Mouse (Mus musculus): Measurements from ENCODE around the gene Elmod3. TPM values are rescaled to one million over a fixed set of nuclear protein-coding genes. Genes with fewer than 3 reads are reported as not detected.

Elmod3 gene
- polyA plus RNA-seq, 1 experiment, result 5.1 TPM

GRCm38 (mm10) chr6:72608662-72609184 lies 10.5 kb upstream of the Elmod3 start:
- peaks cover 75% of the 10 kb centered on the region for H3K36me3 ChIP-seq (ENCODE audit: control insufficient read depth, insufficient read depth)
- H3K79me2 ChIP-seq (ENCODE audit: control insufficient read depth, insufficient read depth), result peaks cover 5% of the 10 kb centered on the region
- no peaks in the 10 kb centered on the region for H3K79me3 ChIP-seq (ENCODE audit: low read depth)
- no peak overlapping the region for H3K4me3 ChIP-seq (ENCODE audit: insufficient read depth, poor library complexity, severe bottlenecking)
- H3ac ChIP-seq (ENCODE audit: control insufficient read depth, insufficient read length, low read depth), result no peak overlapping the region
- no peak for TF ChIP-seq USF1 (IDR thresholded peaks at IDR 0.05; ENCODE audit: low read depth)
- no peak for TF ChIP-seq MAX (IDR thresholded peaks at IDR 0.05)
- TF ChIP-seq CEBPB (IDR thresholded peaks at IDR 0.05; ENCODE audit: low read depth), result no peak
- TF ChIP-seq CTCF (IDR thresholded peaks at IDR 0.05; ENCODE audit: control insufficient read depth, insufficient read depth, insufficient read length), result no peak
- TF ChIP-seq MYOG (IDR thresholded peaks at IDR 0.05; ENCODE audit: control insufficient read depth, extremely low read depth, insufficient read length), result no peak
- TF ChIP-seq FOSL1 (IDR thresholded peaks at IDR 0.05; ENCODE audit: insufficient read depth, low read length, poor library complexity, severe bottlenecking), result no peak
- TF ChIP-seq MYOD1 (IDR thresholded peaks at IDR 0.05; ENCODE audit: control insufficient read depth, insufficient read length, low read depth), result no peak
- no peaks in the 10 kb centered on the region for H3K27me3 ChIP-seq (ENCODE audit: control insufficient read depth, insufficient read depth, insufficient read length)

GRCm38 (mm10) chr6:72607676-72608075 lies 9.5 kb upstream of the Elmod3 start:
- no peak overlapping the region for H3K4me3 ChIP-seq (ENCODE audit: insufficient read depth, poor library complexity, severe bottlenecking)
- no peak overlapping the region for H3ac ChIP-seq (ENCODE audit: control insufficient read depth, insufficient read length, low read depth)
- no peak for TF ChIP-seq MAX (IDR thresholded peaks at IDR 0.05)
- TF ChIP-seq MYOD1 (IDR thresholded peaks at IDR 0.05; ENCODE audit: control insufficient read depth, insufficient read length, low read depth), result no peak
- no peak for TF ChIP-seq CEBPB (IDR thresholded peaks at IDR 0.05; ENCODE audit: low read depth)
- TF ChIP-seq MYOG (IDR thresholded peaks at IDR 0.05; ENCODE audit: control insufficient read depth, extremely low read depth, insufficient read length), result no peak
- TF ChIP-seq FOSL1 (IDR thresholded peaks at IDR 0.05; ENCODE audit: insufficient read depth, low read length, poor library complexity, severe bottlenecking), result no peak
- TF ChIP-seq CTCF (IDR thresholded peaks at IDR 0.05; ENCODE audit: control insufficient read depth, insufficient read depth, insufficient read length), result no peak
- TF ChIP-seq USF1 (IDR thresholded peaks at IDR 0.05; ENCODE audit: low read depth), result no peak
- peaks cover 65% of the 10 kb centered on the region for H3K36me3 ChIP-seq (ENCODE audit: control insufficient read depth, insufficient read depth)
- no peaks in the 10 kb centered on the region for H3K79me3 ChIP-seq (ENCODE audit: low read depth)
- H3K27me3 ChIP-seq (ENCODE audit: control insufficient read depth, insufficient read depth, insufficient read length), result no peaks in the 10 kb centered on the region
- no peaks in the 10 kb centered on the region for H3K79me2 ChIP-seq (ENCODE audit: control insufficient read depth, insufficient read depth)

- Histone ChIP-seq H3K79me2 (ENCODE audit: control insufficient read depth, insufficient read depth) (no peaks in the 10 kb centered on the region), H3K27me3 (ENCODE audit: control insufficient read depth, insufficient read depth, insufficient read length) (no peaks in the 10 kb centered on the region), H3K36me3 (ENCODE audit: control insufficient read depth, insufficient read depth) (peaks cover 65% of the 10 kb centered on the region), H3K4me3 (ENCODE audit: insufficient read depth, poor library complexity, severe bottlenecking) (no peak overlapping the region), H3ac (ENCODE audit: control insufficient read depth, insufficient read length, low read depth) (no peak overlapping the region), H3K79me3 (ENCODE audit: low read depth) (no peaks in the 10 kb centered on the region)
- TF ChIP-seq MYOD1 (IDR thresholded peaks at IDR 0.05; ENCODE audit: control insufficient read depth, insufficient read length, low read depth) (no peak), USF1 (IDR thresholded peaks at IDR 0.05; ENCODE audit: low read depth) (no peak), CTCF (IDR thresholded peaks at IDR 0.05; ENCODE audit: control insufficient read depth, insufficient read depth, insufficient read length) (no peak), MAX (IDR thresholded peaks at IDR 0.05) (no peak), FOSL1 (IDR thresholded peaks at IDR 0.05; ENCODE audit: insufficient read depth, low read length, poor library complexity, severe bottlenecking) (no peak), CEBPB (IDR thresholded peaks at IDR 0.05; ENCODE audit: low read depth) (no peak), MYOG (IDR thresholded peaks at IDR 0.05; ENCODE audit: control insufficient read depth, extremely low read depth, insufficient read length) (no peak)
Measured at GRCm38 (mm10) chr6:72607060-72607459, 8.8 kb upstream of the Elmod3 start.

DNA sequence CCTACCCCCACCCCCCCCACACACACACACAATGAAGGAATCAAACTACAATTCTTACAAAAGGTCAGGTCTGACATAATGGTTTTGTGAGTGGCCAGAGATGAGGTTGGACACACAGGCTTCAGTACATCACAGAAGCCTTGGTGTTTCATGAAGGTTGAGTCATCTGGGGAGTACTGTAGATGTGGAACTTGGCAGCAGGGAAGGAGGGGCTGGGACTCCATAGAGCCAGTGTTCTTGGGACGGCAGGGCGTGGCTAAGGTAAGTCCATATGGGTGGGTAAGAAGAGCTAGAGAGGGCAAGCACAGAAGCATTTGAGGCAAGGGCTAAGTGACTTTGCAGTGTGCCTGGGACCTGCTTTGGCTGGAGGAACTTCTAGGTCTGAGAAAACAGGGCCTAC lies 5.9 kb upstream of the Elmod3 start:
- H3ac ChIP-seq (ENCODE audit: control insufficient read depth, insufficient read length, low read depth), result no peak overlapping the region
- H3K27me3 ChIP-seq (ENCODE audit: control insufficient read depth, insufficient read depth, insufficient read length), result no peaks in the 10 kb centered on the region
- H3K4me3 ChIP-seq (ENCODE audit: insufficient read depth, poor library complexity, severe bottlenecking), result no peak overlapping the region
- H3K79me3 ChIP-seq (ENCODE audit: low read depth), result no peaks in the 10 kb centered on the region
- TF ChIP-seq MYOG (IDR thresholded peaks at IDR 0.05; ENCODE audit: control insufficient read depth, extremely low read depth, insufficient read length) (no peak), MAX (IDR thresholded peaks at IDR 0.05) (no peak), CTCF (IDR thresholded peaks at IDR 0.05; ENCODE audit: control insufficient read depth, insufficient read depth, insufficient read length) (no peak), USF1 (IDR thresholded peaks at IDR 0.05; ENCODE audit: low read depth) (no peak), MYOD1 (IDR thresholded peaks at IDR 0.05; ENCODE audit: control insufficient read depth, insufficient read length, low read depth) (no peak), FOSL1 (IDR thresholded peaks at IDR 0.05; ENCODE audit: insufficient read depth, low read length, poor library complexity, severe bottlenecking) (no peak), CEBPB (IDR thresholded peaks at IDR 0.05; ENCODE audit: low read depth) (no peak)
- no peaks in the 10 kb centered on the region for H3K79me2 ChIP-seq (ENCODE audit: control insufficient read depth, insufficient read depth)
- peaks cover 40% of the 10 kb centered on the region for H3K36me3 ChIP-seq (ENCODE audit: control insufficient read depth, insufficient read depth)

DNA sequence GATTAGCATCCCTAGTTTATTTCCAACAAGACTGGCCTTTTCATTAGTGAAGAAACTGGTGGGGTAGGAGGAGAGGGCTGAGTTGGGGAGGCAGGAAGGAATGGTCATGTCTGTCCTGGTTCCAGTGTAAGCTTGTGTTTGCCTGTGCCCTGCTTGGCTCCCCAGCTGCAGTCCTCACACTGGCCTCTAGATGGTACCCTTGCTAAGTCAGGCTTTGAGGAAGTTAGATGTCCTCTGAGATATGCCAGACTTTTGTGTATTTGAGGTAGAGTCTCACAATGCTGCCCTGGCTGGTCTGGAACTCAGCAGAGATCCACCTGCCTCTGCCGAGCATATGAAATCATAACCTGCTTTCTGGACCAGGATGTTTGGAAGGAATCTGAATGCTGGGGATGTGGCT lies 3.5 kb upstream of the Elmod3 start:
- Histone ChIP-seq H3K36me3 (ENCODE audit: control insufficient read depth, insufficient read depth) (peaks cover 17% of the 10 kb centered on the region), H3ac (ENCODE audit: control insufficient read depth, insufficient read length, low read depth) (no peak overlapping the region), H3K79me2 (ENCODE audit: control insufficient read depth, insufficient read depth) (no peaks in the 10 kb centered on the region), H3K27me3 (ENCODE audit: control insufficient read depth, insufficient read depth, insufficient read length) (no peaks in the 10 kb centered on the region), H3K4me3 (ENCODE audit: insufficient read depth, poor library complexity, severe bottlenecking) (no peak overlapping the region), H3K79me3 (ENCODE audit: low read depth) (no peaks in the 10 kb centered on the region)
- TF ChIP-seq CEBPB (IDR thresholded peaks at IDR 0.05; ENCODE audit: low read depth) (no peak), MYOG (IDR thresholded peaks at IDR 0.05; ENCODE audit: control insufficient read depth, extremely low read depth, insufficient read length) (no peak), FOSL1 (IDR thresholded peaks at IDR 0.05; ENCODE audit: insufficient read depth, low read length, poor library complexity, severe bottlenecking) (no peak), USF1 (IDR thresholded peaks at IDR 0.05; ENCODE audit: low read depth) (no peak), CTCF (IDR thresholded peaks at IDR 0.05; ENCODE audit: control insufficient read depth, insufficient read depth, insufficient read length) (peak; percentile 70), MAX (IDR thresholded peaks at IDR 0.05) (no peak), MYOD1 (IDR thresholded peaks at IDR 0.05; ENCODE audit: control insufficient read depth, insufficient read length, low read depth) (no peak)

All from C2C12 (cell line).